Mouse (Mus musculus) T-cell, adult 2 months (primary cell): ENCODE data around the gene Epha6.

ENCODE experiments used
- DNase-seq: peaks from one replicate; pipeline ENCODE4 v3.0.0; 2022; ENCODE audit warnings: low spot score

Gene Epha6

DNA sequence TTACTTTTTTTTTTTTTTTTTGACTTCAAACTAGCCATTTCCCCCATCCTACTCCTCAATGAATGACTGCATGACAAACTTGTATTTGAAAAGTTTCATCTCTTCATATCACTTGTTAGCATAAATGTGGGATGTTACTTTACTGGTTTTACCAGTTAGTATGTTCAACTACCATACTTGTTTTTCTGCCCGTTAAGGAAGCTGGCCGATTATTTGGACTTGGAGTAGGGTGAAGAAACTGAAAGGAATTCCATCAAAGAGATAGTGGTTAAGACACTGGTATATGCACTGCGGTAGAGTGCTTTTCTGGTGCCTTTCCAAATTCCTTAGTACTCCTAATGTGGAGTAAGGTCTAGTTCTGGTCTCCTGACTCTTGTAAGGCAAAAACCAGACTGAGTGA, 965.3 kb downstream of the Epha6 start:
- DNase-seq, result no peak

DNA sequence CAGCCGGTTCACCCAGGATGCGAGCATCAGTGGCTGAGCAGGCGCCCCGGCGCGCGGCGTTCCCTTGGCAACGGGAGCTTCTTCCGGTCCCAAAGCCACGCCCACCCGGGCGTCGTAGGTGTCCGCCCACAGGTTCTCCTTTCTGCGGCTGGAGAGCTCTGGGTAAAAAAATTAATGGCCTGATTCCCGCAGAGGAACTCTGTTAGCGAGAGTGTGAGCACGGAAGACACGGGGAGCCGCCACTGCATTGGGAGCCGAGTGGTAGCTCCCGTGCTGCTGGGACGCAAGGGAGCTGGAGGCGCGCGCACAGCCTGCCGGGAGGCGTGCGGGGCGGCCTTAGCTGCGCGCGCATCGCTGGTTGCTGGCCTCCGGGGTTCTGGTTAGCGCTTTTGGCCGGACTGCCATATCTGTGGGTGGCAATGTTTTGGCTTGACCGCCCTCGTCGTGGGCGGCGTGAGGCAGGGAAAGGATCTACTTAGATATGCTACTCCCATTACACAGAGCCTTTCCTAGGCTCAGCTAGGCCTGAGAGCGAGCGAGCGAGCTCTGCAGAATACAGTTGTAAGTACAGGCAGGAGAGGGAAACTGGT, 966.1 kb downstream of the Epha6 start, which contains the start of gene Arl6:
Gene Arl6, minus strand, starts transcription at position 290 of the 590 bp plus-strand sequence.
- peak; percentile 88 for DNase-seq

DNA sequence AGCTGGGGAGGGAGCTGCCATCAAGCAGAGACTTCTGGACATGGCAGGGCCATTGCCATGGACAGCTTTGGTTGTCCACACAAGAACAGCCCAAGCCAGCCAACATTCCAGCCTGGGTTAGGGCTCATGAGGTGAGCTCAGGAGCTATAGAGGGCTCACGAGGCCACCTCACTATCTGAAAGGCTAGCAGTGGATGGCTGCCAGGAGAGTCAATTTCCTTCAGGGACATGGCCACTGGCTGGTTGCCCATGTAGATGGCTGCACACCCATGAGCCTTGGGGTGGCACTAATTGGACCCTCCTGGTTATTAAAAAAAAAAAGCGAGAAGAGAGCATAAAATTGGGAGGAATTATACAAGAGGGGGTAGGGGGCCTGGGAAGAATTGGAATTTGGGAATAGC, 970.7 kb downstream of the Epha6 start:
- DNase-seq, result no peak

DNA sequence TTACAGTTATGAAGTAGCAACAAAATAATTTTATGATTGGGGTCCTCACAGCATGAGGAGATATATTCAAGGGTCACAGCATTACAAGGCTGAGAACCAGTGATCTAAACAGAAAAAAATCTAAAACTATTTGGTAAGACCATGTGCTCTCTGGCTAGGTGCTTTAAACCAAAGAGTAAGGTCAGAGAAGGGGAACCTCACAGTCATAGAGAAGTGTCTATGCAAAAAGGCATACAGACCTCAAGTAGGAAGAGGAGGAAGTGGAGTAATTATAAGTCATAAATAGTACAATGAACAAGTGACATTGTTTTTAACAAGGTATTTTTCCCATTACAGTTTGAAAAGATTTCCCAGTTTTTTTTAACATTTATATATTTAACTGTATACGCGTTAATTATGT, 983.8 kb downstream of the Epha6 start:
- no peak for DNase-seq

DNA sequence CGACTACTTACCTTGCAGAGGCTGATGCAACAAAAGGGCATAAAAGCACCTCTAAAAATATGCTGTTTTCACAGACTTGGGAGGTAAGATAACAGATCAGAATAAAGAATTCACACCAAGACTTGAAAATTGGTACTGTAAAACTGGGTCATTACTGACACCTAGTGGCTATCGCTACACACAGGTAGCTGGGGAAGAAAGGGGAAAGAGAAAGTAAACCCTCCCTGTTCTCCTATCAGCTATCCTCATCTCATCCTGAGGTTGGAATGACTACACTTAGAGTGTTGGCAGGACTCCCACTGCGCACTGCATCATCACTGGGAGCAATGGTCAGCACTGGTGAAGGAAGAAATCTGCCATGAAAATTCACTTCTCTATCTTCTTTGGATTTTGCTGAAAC, 988.2 kb downstream of the Epha6 start:
- DNase-seq, result peak; percentile 16

DNA sequence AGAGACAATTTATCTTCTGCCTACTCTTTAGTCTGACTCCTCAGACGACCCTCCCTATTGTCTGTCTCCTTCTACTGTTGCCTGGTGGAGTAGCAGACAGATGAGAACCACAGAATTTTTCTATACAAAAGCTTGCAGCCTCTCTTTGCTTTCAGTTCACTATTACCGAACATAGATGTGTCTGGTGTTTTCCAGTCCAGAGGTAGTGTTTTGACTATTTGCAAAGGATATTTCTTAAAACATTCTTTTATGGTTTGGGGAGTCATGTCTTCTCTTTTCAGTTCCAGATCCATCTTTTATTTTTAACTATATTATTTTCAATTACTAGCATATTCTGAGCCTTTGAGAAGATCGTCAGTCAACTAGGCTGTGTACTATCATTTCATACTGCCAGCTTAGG, 989.7 kb downstream of the Epha6 start:
- DNase-seq, result no peak

DNA sequence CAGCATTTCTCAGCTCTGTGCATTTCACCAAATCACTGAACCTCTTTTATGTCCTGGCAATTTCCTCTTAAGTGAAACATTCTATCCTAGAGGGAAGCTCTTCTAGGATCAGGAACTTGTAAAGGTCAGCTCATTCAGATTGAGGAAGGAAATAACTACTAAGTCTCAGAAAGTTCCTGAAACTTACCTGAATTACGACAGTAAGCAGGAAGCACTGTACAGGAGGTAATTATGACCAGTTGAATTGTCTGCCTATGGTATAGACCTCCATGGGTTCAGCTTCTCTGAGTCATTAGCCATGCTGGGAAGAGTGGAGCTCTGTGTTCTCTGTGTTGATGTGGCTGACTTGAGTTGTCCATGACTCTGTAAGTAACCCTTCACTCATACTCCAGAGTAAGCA, 994.6 kb downstream of the Epha6 start:
- DNase-seq, result no peak

DNA sequence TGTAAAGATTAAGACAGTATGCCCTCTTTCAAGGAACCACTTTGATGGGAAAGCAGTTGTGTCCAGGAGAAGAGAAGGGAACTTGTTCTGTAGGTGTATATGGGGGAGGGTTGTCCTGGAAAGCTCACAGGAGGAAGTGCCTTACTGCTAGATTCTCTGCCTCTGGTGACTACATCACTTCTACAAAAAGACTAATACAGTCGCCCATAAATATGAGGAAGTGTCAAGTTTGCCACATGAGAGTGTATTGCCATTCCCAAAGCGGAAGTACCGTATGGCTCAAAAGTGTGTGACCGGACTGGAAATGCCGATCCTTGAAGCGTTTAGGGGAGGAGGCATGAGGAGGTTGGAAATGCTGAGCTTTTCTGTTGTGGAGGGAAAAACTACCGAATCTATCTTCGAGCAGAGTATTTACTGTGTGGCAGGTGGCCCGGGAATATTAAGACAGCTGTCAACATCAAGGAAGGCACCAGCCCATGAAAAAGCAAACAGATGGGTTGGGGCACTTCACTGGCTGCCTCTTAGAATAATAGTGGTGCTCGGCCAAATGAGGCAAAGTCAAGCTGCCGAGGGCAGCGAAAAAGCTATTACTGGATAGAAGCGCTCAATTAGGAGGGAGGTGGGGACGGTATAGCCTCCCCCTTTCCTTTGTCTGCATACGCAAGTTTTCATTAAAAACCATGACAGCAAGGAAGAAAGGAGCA, 1001.1 kb downstream of the Epha6 start:
- DNase-seq, result no peak
